Mouse (Mus musculus): ENCODE data around the gene Gm20828. TPM values are rescaled to one million over a fixed set of nuclear protein-coding genes. Genes with fewer than 3 reads are reported as not detected.
"Not testable (repeated sequence)": the region's sequence is repeated elsewhere in the genome, so short reads cannot be mapped to it uniquely, and the experiment has no call there.

The Gm20828 gene
- not detected for total RNA-seq (2021)

DNA sequence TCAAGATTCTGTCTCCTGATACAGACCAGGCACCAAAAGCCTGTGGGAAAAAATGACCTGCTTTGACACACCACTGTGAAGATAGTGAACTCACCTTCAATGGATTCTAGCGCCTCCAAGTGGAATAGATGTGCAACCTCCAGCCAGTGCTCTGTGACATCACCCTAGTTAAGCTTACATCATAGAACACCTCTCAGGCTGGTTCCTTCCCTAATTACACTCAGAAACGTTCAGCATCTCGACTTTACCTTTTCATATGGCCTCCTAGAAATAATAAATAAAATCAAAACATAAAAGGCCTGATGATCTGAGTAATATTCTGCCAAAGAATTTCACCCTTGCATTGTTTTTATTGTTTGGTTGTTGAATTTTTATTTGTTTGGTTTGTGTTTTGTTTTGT is at the start of gene Gm20828:
Gene Gm20828, minus strand, starts transcription at position 101 of the 400 bp plus-strand sequence.
- intact Hi-C loops (cut with DNase I); DNase-seq (ENCODE audit: low spot score): not testable (repeated sequence)
